Mouse (Mus musculus) lung, postnatal 0 days (tissue): Measurements from ENCODE around the gene Emid1. TPM values are rescaled to one million over a fixed set of nuclear protein-coding genes. Genes with fewer than 3 reads are reported as not detected.

Experiments used
- ATAC-seq: fragments of 200-750 bp; cut with Nextera tagmentation; 2 replicates; pipeline ENCODE4 v1.8.0; 2017; ENCODE audit warnings: moderate library complexity
- DNase-seq: peaks from one replicate; pipeline ENCODE4 v3.0.0-alpha.2; 2016; ENCODE audit warnings: low spot score
- H3K27ac ChIP-seq: fragments of 300-500 bp; sonication (generic); 2 replicates; pipeline ENCODE4 v1.5.1; 2014; ENCODE audit warnings: antibody characterized with exemption, mild to moderate bottlenecking, low read length, mixed read lengths
- H3K27me3 ChIP-seq: fragments of 300-500 bp; sonication (generic); replicated peaks from 2 replicates; pipeline ENCODE4 v1.6.1; 2014; ENCODE audit warnings: low read length, mixed read lengths; ENCODE audit not compliant: insufficient read depth
- H3K36me3 ChIP-seq: fragments of 300-500 bp; sonication (generic); 2 replicates; pipeline ENCODE4 v1.6.1; 2014; ENCODE audit warnings: low read length, mixed read lengths; ENCODE audit not compliant: insufficient read depth
- H3K4me1 ChIP-seq: fragments of 300-500 bp; sonication (generic); 2 replicates; pipeline ENCODE4 v1.6.1; 2014; ENCODE audit warnings: antibody characterized with exemption, low read depth, low read length, mixed read lengths; ENCODE audit not compliant: insufficient read depth
- H3K4me2 ChIP-seq: fragments of 300-500 bp; sonication (generic); replicated peaks from 2 replicates; pipeline ENCODE4 v1.6.1; 2014; ENCODE audit warnings: low read depth, mild to moderate bottlenecking, low read length, moderate library complexity, mixed read lengths
- H3K4me3 ChIP-seq: fragments of 300-500 bp; sonication (generic); 2 replicates; pipeline ENCODE4 v1.5.1; 2014; ENCODE audit warnings: low read depth, low read length
- H3K9ac ChIP-seq: fragments of 300-500 bp; sonication (generic); replicated peaks from 2 replicates; pipeline ENCODE4 v1.6.1; 2014; ENCODE audit warnings: low read depth, mild to moderate bottlenecking
- H3K9me3 ChIP-seq: fragments of 300-500 bp; sonication (generic); 2 replicates; pipeline ENCODE4 v1.6.1; 2016; ENCODE audit warnings: low read length, mixed read lengths
- CTCF ChIP-seq: IDR thresholded peaks from 2 replicates; pipeline ENCODE4 v1.5.1; 2016; ENCODE audit warnings: antibody characterized with exemption, mild to moderate bottlenecking
- EP300 ChIP-seq: IDR thresholded peaks from 2 replicates; pipeline ENCODE4 v1.6.1; 2016; ENCODE audit warnings: antibody characterized with exemption, mild to moderate bottlenecking, control low read depth
- WGBS: fragments of 180-500 bp; shearing (Covaris S2); extraction: QIAGEN DNeasy Blood & Tissue Kit; methylation state at CpG from one replicate; pipeline ENCODE4 v1.1.7; 2014; 5-methylcytosine and 5-hydroxymethylcytosine counted together
- polyA plus RNA-seq: library from polyadenylated mRNA; unstranded; fragments of >200 nt; fragmentation: Nextera tagmentation; extraction: Ambion mirVana; gene quantifications from 2 replicates; pipeline ENCODE4 v1.2.1, GENCODE M21; 2015

Gene Emid1
- polyA plus RNA-seq, 1 experiment from 2014 or later: 67.5 TPM

- Histone ChIP-seq H3K4me1 (no peaks in the 10 kb centered on the region), H3K4me3 (no peak overlapping the region), H3K9me3 (no peaks in the 10 kb centered on the region), H3K27me3 (no peaks in the 10 kb centered on the region), H3K36me3 (no peaks in the 10 kb centered on the region), H3K27ac (no peak overlapping the region), H3K9ac (no peak overlapping the region), H3K4me2 (no peak overlapping the region)
- 11% methylated on average over 13 of the region's 13 CpGs for WGBS
- ATAC-seq (peak; percentile 75), DNase-seq (peak; percentile 78)
- peak; percentile 99 for TF ChIP-seq CTCF
- TF ChIP-seq EP300: no peak
Measured at GRCm38 (mm10) chr11:5181850-5182404, 29.9 kb upstream of the Emid1 start.

DNA sequence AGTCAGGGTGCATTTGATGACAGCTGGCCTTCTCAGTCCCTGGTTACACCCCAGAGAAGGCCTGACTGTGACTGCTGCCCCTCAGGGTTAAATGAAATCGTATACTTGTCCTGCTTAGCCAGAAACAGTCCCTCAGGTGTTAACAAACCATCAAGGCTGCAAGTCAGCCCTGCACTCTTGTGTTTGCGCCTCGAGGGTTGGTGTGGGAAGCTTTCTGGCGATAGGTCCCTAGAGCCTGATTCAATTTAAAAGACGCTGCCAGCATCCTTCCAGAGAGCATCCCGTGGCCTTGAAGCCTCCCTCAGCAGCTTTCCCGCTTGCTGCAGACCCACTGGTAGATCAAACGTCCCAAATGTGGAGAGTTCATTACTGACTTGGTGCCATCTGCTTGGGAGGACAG, 27.3 kb upstream of the Emid1 start:
- no peak for TF ChIP-seq CTCF
- no peak for TF ChIP-seq EP300
- 50% methylated on average over 8 of the region's 8 CpGs for WGBS
- Histone ChIP-seq H3K36me3 (no peaks in the 10 kb centered on the region), H3K4me1 (no peaks in the 10 kb centered on the region), H3K9me3 (no peaks in the 10 kb centered on the region), H3K4me3 (no peak overlapping the region), H3K4me2 (no peak overlapping the region), H3K9ac (no peak overlapping the region), H3K27ac (no peak overlapping the region), H3K27me3 (no peaks in the 10 kb centered on the region)
- ATAC-seq (no peak), DNase-seq (no peak)

GRCm38 (mm10) chr11:5177171-5177570, 25.1 kb upstream of the Emid1 start:
- Histone ChIP-seq H3K4me2 (no peak overlapping the region), H3K27me3 (no peaks in the 10 kb centered on the region), H3K9me3 (no peaks in the 10 kb centered on the region), H3K27ac (no peak overlapping the region), H3K4me1 (no peaks in the 10 kb centered on the region), H3K4me3 (no peak overlapping the region), H3K9ac (no peak overlapping the region), H3K36me3 (no peaks in the 10 kb centered on the region)
- no peak for TF ChIP-seq EP300
- TF ChIP-seq CTCF: no peak
- DNase-seq (peak; percentile 65), ATAC-seq (peak; percentile 67)
- 63% methylated on average over 12 of the region's 12 CpGs for WGBS

- Histone ChIP-seq H3K27ac (no peak overlapping the region), H3K9me3 (no peaks in the 10 kb centered on the region), H3K4me3 (no peak overlapping the region), H3K27me3 (no peaks in the 10 kb centered on the region), H3K4me1 (no peaks in the 10 kb centered on the region), H3K4me2 (no peak overlapping the region), H3K36me3 (no peaks in the 10 kb centered on the region), H3K9ac (no peak overlapping the region)
- WGBS: 56% methylated on average over 8 of the region's 8 CpGs
- no peak for TF ChIP-seq EP300
- TF ChIP-seq CTCF: no peak
- DNase-seq: no peak
- ATAC-seq: no peak
Measured at GRCm38 (mm10) chr11:5176685-5177084, 24.6 kb upstream of the Emid1 start.

DNA sequence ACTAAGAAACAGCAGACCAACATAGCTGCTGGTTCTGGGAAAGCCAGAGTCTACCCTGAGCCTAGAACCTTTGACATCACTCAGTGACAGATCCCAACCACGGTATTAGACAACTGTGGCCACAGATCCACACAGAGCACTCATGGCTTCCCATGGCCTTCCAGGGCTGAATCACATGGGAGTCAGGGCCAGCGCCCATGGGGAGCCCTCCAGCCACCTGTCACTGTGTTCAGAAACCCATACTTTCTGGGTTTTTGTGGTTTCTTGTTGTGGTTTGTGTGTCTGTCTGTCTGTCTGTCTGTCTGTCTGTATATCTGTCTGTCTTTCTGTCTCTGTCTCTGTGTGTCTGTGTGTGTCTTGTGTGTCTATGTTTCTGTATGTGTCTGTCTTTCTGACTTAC, 23.8 kb upstream of the Emid1 start:
- Histone ChIP-seq H3K4me3 (no peak overlapping the region), H3K9ac (no peak overlapping the region), H3K36me3 (no peaks in the 10 kb centered on the region), H3K9me3 (no peaks in the 10 kb centered on the region), H3K4me2 (no peak overlapping the region), H3K27me3 (no peaks in the 10 kb centered on the region), H3K4me1 (no peaks in the 10 kb centered on the region), H3K27ac (no peak overlapping the region)
- ATAC-seq: no peak
- TF ChIP-seq CTCF (no peak), EP300 (no peak)
- 76% methylated on average over 2 of the region's 2 CpGs for WGBS
- no peak for DNase-seq

- 96% methylated on average over 7 of the region's 7 CpGs for WGBS
- no peak for ATAC-seq
- H3K27me3 ChIP-seq: no peaks in the 10 kb centered on the region
Measured at GRCm38 (mm10) chr11:5175141-5175540, 23.1 kb upstream of the Emid1 start.

DNA sequence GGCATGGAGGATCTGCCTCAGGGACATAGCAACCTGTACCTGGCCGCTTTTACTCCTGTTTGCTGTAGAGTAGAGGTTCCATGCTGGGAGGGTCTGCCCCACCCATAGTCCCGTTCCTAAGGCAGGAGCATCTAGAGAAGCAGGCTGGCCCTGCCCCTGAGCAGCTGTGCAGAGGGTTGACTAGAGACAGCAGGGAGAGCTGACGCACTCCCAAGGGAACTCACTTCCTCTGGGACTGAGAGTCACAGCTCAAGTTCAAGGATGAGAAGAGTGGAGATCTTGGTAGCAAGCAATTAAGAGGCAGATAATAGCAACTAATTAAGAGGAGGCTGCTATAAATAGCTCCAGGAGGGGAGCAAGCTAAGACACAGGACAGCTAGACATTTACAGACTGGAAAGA, 20.8 kb upstream of the Emid1 start:
- Histone ChIP-seq H3K27me3 (no peaks in the 10 kb centered on the region), H3K9me3 (no peaks in the 10 kb centered on the region), H3K9ac (no peak overlapping the region), H3K36me3 (no peaks in the 10 kb centered on the region), H3K4me1 (no peaks in the 10 kb centered on the region), H3K27ac (no peak overlapping the region), H3K4me2 (no peak overlapping the region), H3K4me3 (no peak overlapping the region)
- 41% methylated on average over 3 of the region's 3 CpGs for WGBS
- TF ChIP-seq EP300 (no peak), CTCF (no peak)
- ATAC-seq (peak; percentile 61), DNase-seq (no peak)

More at GRCm38 (mm10) chr11:5175141-5175540, 23.1 kb upstream of the Emid1 start:
- no peak overlapping the region for H3K9ac ChIP-seq
- no peaks in the 10 kb centered on the region for H3K9me3 ChIP-seq
- no peaks in the 10 kb centered on the region for H3K36me3 ChIP-seq
- H3K4me3 ChIP-seq: no peak overlapping the region
- TF ChIP-seq EP300 (no peak), CTCF (no peak)
- no peaks in the 10 kb centered on the region for H3K4me1 ChIP-seq
- no peak overlapping the region for H3K27ac ChIP-seq
- H3K4me2 ChIP-seq: no peak overlapping the region
- no peak for DNase-seq
